Mouse (Mus musculus): Measurements from ENCODE around the gene Vmn1r235. TPM values are rescaled to one million over a fixed set of nuclear protein-coding genes. Genes with fewer than 3 reads are reported as not detected.

The Vmn1r235 gene
- polyA plus RNA-seq, 1 experiment from 2014 or later: not detected

GRCm38 (mm10) chr17:21311565-21311964 lies 55.4 kb downstream of the Vmn1r235 start, which contains the start of gene Vmn1r237:
TSS of gene Vmn1r237 (plus strand) at chr17:21311865.
- DNase-seq (ENCODE audit: low spot score) (no peak), ATAC-seq (replicated peaks; ENCODE audit: insufficient number of reproducible peaks, low FRiP score, low TSS enrichment, low read depth) (no peak)
- H3K4me1 ChIP-seq (ENCODE audit: control insufficient read depth, insufficient read depth, low read length): no peaks in the 10 kb centered on the region
- H3K4me3 ChIP-seq (ENCODE audit: low read depth, low read length): no peak within 1 kb of the TSS
- H3K27me3 ChIP-seq (ENCODE audit: control insufficient read depth, insufficient read depth, low read length): no peaks in the 10 kb centered on the region
- no peak within 1 kb of the TSS for H3K4me2 ChIP-seq (ENCODE audit: low read depth, low read length)
- H3K36me3 ChIP-seq (replicated peaks; ENCODE audit: control insufficient read depth, insufficient read depth, low read depth, low read length): no peaks in the 10 kb centered on the region
- no peaks in the 10 kb centered on the region for H3K9me3 ChIP-seq (replicated peaks; ENCODE audit: control insufficient read depth, low read length)
- no peak within 1 kb of the TSS for H3K27ac ChIP-seq (replicated peaks; ENCODE audit: low read depth, low read length)
- no peak within 1 kb of the TSS for H3K9ac ChIP-seq (replicated peaks; ENCODE audit: low read length)

Small RNAs within 50 kb of the gene (microRNA-seq; reads per million reads assigned to microRNA genes)
- not detected for gene Gm26384 (ENCODE audit: borderline number of aligned reads)

Other genes with a start within 250 kb of the Vmn1r235 start
- gene Zfp160, start 247.5 kb upstream of the Vmn1r235 start, polyA plus RNA-seq (2014; fragmentation: Nextera tagmentation; extraction: Ambion mirVana): 18.8 and 19.1 TPM in 2 replicates
- not detected in 2 replicates for gene Vmn1r234, start 30.3 kb upstream of the Vmn1r235 start, polyA plus RNA-seq (2014; fragmentation: Nextera tagmentation; extraction: Ambion mirVana)
- not detected in 2 replicates for gene Vmn1r236, start 26.5 kb downstream of the Vmn1r235 start, polyA plus RNA-seq (2014; fragmentation: Nextera tagmentation; extraction: Ambion mirVana)
- not detected in 2 replicates for gene Vmn1r237, start 55.5 kb downstream of the Vmn1r235 start, polyA plus RNA-seq (2014; fragmentation: Nextera tagmentation; extraction: Ambion mirVana)
- gene Zfp677, start 127.3 kb downstream of the Vmn1r235 start, polyA plus RNA-seq (2014; fragmentation: Nextera tagmentation; extraction: Ambion mirVana): 3.9 and 5.2 TPM in 2 replicates
- 3.6 and 4.1 TPM in 2 replicates for gene Zfp54, start 166.8 kb downstream of the Vmn1r235 start, polyA plus RNA-seq (2014; fragmentation: Nextera tagmentation; extraction: Ambion mirVana)
- 18.1 and 20.2 TPM in 2 replicates for gene Zfp51, start 194.0 kb downstream of the Vmn1r235 start, polyA plus RNA-seq (2014; fragmentation: Nextera tagmentation; extraction: Ambion mirVana)
- 10.3 and 10.4 TPM in 2 replicates for gene Zfp53, start 232.6 kb downstream of the Vmn1r235 start, polyA plus RNA-seq (2014; fragmentation: Nextera tagmentation; extraction: Ambion mirVana)